Mouse (Mus musculus) myocyte (in vitro differentiated cells): ENCODE measurements at regions not wholly inside any gene's neighbourhood (a gene's known extent, or its start where the extent isn't known, plus 50 kb on each side); places are given as distances from the start of the nearest gene placed in this dataset.

Source experiments
- CEBPB ChIP-seq: IDR thresholded peaks from 2 replicates; pipeline ENCODE4 v1.6.1; 2011; ENCODE audit warnings: mild to moderate bottlenecking, moderate library complexity; ENCODE audit not compliant: poor library complexity, insufficient read depth, severe bottlenecking
- MAX ChIP-seq: IDR thresholded peaks from one replicate; pipeline ENCODE4 v1.6.1; 2011; ENCODE audit warnings: low read depth, mild to moderate bottlenecking, control low read depth
- MYOD1 ChIP-seq, 3 experiments: IDR thresholded peaks; one replicate each; pipeline ENCODE4 v1.6.1; 2011; ENCODE audit warnings: control low read depth in 2 of 3, low read depth in 2 of 3, mild to moderate bottlenecking in 2 of 3, moderate library complexity in 1 of 3; ENCODE audit not compliant: insufficient read length in 2 of 3, control insufficient read depth in 1 of 3
- POLR2A ChIP-seq: IDR thresholded peaks from one replicate; pipeline ENCODE4 v1.6.1; 2011; ENCODE audit warnings: low read depth, mild to moderate bottlenecking, control low read depth, moderate library complexity; ENCODE audit not compliant: insufficient read length
- POLR2AphosphoS2 ChIP-seq: IDR thresholded peaks from one replicate; pipeline ENCODE4 v1.6.1; 2011; ENCODE audit warnings: low read depth, control low read depth; ENCODE audit not compliant: insufficient read length
- REST ChIP-seq: IDR thresholded peaks from one replicate; pipeline ENCODE4 v1.6.1; 2011; ENCODE audit warnings: mild to moderate bottlenecking, control low read depth, moderate library complexity; ENCODE audit not compliant: insufficient read depth, insufficient read length
- SRF ChIP-seq: IDR thresholded peaks from one replicate; pipeline ENCODE4 v1.6.1; 2011; ENCODE audit warnings: low read depth; ENCODE audit not compliant: control insufficient read depth, insufficient read length
- TCF12 ChIP-seq: IDR thresholded peaks from one replicate; pipeline ENCODE4 v1.6.1; 2011; ENCODE audit warnings: mild to moderate bottlenecking, control low read depth; ENCODE audit not compliant: poor library complexity, insufficient read depth, severe bottlenecking
- TCF3 ChIP-seq: IDR thresholded peaks from one replicate; pipeline ENCODE4 v1.6.1; 2011; ENCODE audit warnings: low read depth, control low read depth; ENCODE audit not compliant: insufficient read length
- USF1 ChIP-seq: IDR thresholded peaks from one replicate; pipeline ENCODE4 v1.6.1; 2011; ENCODE audit warnings: low read depth, mild to moderate bottlenecking, control low read depth, moderate library complexity

- TF ChIP-seq MAX (no peak), POLR2A (no peak), TCF3 (no peak), USF1 (no peak), TCF12 (no peak), POLR2AphosphoS2 (no peak), CEBPB (no peak), MYOD1 (IDR thresholded peaks at IDR 0.05; ENCODE audit: control insufficient read depth in 1 of 3, insufficient read length in 2 of 3, low read depth in 2 of 3) (no peak), SRF (no peak), REST (no peak)
These were observed 181.4 kb upstream of the Nlrp1b start for GRCm38 (mm10) chr11:71411958-71412357.
